Mouse (Mus musculus): Measurements from ENCODE around the gene Gm21974. TPM values are rescaled to one million over a fixed set of nuclear protein-coding genes. Genes with fewer than 3 reads are reported as not detected.
"Not testable (repeated sequence)": the region's sequence is repeated elsewhere in the genome, so short reads cannot be mapped to it uniquely, and the experiment has no call there.

Gm21974 gene
- polyA plus RNA-seq, 1 experiment = not detected

DNA sequence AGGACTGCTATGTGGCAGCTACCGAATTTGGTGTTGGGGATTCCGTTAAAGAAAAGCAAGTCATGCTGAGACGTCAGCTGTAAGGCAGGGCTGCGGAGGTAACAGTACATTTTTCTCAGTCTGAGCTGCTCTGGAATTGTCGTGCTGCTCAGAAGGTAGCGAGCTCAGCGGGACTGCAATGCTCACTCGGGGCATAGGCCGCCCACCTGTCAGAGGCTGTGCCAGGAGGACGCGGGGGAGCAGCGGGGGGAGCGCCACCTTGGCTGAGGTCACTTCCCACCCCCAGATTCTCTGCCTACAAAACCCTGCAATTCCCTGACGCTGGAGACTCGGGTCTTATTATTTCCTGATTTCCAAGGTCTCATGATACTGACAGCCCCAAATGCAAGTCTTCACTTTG is 54.4 kb downstream of the Gm21974 start:
- no peaks in the 10 kb centered on the region for H3K27me3 ChIP-seq (ENCODE audit: control insufficient read depth, insufficient read depth, low read length)
- peak overlapping the region; percentile 67 for H3K4me3 ChIP-seq (ENCODE audit: control insufficient read depth, insufficient read depth, low read length)
- under 1% methylated on average over 15 of the region's 15 CpGs for WGBS
- DNase-seq = peak; percentile 77
- no peaks in the 10 kb centered on the region for H3K36me3 ChIP-seq (ENCODE audit: control insufficient read depth, insufficient read depth, low read length)
- peaks cover 2% of the 10 kb centered on the region; the same call in 1 of the 2 replicates for H3K4me1 ChIP-seq (replicated peaks; ENCODE audit: control insufficient read depth, insufficient read depth, low read length)
- TF ChIP-seq POLR2A (IDR thresholded peaks at IDR 0.05; ENCODE audit: control insufficient read depth, extremely low read depth, insufficient read depth, low read length, poor library complexity) = no peak; the same call in 1 of the 2 replicates
- no peak for TF ChIP-seq CTCF (IDR thresholded peaks at IDR 0.05; ENCODE audit: borderline replicate concordance, control insufficient read depth, extremely low read depth, insufficient read depth, low read length, poor library complexity)
- peak overlapping the region; percentile 89 for H3K27ac ChIP-seq (ENCODE audit: control insufficient read depth, insufficient read depth, low read length)

DNA sequence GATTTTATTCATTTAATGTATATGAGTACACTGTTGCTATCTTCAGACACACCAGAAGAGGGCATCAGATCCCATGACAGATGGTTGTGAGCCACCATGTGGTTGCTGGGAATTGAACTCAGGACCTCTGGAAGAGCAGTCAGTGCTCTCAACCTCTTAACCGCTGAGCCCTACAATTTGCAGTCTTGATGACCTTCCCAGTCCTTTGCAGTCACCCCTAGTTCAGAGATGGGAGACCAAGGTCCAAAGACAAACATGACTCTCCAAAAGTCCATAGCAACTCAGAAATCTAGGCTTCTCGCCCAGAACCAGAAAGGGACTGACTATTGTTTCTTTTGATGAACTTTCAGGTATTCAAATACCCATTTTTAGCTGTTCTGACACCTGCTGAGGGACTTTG is 55.2 kb downstream of the Gm21974 start:
- H3K36me3 ChIP-seq (ENCODE audit: control insufficient read depth, insufficient read depth, low read length); H3K27ac ChIP-seq (ENCODE audit: control insufficient read depth, insufficient read depth, low read length); H3K4me1 ChIP-seq (replicated peaks; ENCODE audit: control insufficient read depth, insufficient read depth, low read length); H3K4me3 ChIP-seq (ENCODE audit: control insufficient read depth, insufficient read depth, low read length); DNase-seq; H3K27me3 ChIP-seq (ENCODE audit: control insufficient read depth, insufficient read depth, low read length): not testable (repeated sequence)
- 88% methylated on average over 2 of the region's 2 CpGs for WGBS

DNA sequence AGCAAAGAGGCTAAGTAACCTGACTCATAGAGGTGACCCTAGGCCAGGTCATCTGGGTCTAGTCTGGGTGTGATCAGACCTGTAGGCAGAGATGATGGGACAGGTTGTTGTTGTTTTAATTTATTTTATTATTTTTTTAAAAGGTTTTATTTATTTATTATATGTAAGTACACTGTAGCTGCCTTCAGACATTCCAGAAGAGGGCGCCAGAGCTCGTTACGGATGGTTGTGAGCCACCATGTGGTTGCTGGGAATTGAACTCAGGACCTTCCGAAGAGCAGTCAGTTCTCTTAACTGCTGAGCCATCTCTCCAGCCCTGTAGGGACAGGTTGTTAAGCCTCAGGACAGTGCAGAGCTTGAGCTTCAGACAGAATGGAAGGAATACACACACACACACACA is 57.4 kb downstream of the Gm21974 start:
- not testable (repeated sequence) for H3K4me1 ChIP-seq (replicated peaks; ENCODE audit: control insufficient read depth, insufficient read depth, low read length); H3K27ac ChIP-seq (ENCODE audit: control insufficient read depth, insufficient read depth, low read length); H3K27me3 ChIP-seq (ENCODE audit: control insufficient read depth, insufficient read depth, low read length); DNase-seq; H3K4me3 ChIP-seq (ENCODE audit: control insufficient read depth, insufficient read depth, low read length); H3K36me3 ChIP-seq (ENCODE audit: control insufficient read depth, insufficient read depth, low read length)
- WGBS = 97% methylated on average over 4 of the region's 4 CpGs

DNA sequence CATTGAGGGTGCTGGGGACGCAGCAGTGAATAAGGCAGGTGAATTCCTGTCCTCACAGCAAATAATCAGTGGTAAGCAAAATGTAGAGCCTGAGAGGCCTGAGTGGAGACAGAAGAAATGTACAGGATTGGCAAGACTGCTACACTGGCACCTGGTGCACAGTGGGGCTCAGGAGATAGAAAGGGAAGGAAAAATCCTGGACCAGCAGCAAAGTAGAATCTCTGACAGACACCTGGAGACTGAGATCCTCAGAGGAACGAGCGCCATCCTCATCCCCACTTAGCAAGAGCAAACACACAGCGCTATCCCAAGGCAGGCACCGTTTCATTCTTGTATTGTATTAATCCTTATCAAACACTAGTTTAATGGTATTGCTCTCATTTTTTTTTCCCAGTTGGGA is 57.8 kb downstream of the Gm21974 start:
- Histone ChIP-seq H3K4me3 (ENCODE audit: control insufficient read depth, insufficient read depth, low read length) (no peak overlapping the region), H3K4me1 (replicated peaks; ENCODE audit: control insufficient read depth, insufficient read depth, low read length) (peaks cover under 1% of the 10 kb centered on the region; the same call in 1 of the 2 replicates), H3K27me3 (ENCODE audit: control insufficient read depth, insufficient read depth, low read length) (no peaks in the 10 kb centered on the region), H3K27ac (ENCODE audit: control insufficient read depth, insufficient read depth, low read length) (no peak overlapping the region), H3K36me3 (ENCODE audit: control insufficient read depth, insufficient read depth, low read length) (no peaks in the 10 kb centered on the region)
- no peak for DNase-seq
- 96% methylated on average over 5 of the region's 5 CpGs for WGBS
- TF ChIP-seq POLR2A (IDR thresholded peaks at IDR 0.05; ENCODE audit: control insufficient read depth, extremely low read depth, insufficient read depth, low read length, poor library complexity) (no peak), CTCF (IDR thresholded peaks at IDR 0.05; ENCODE audit: borderline replicate concordance, control insufficient read depth, extremely low read depth, insufficient read depth, low read length, poor library complexity) (no peak)

Other genes starting within 250 kb of the Gm21974 start
- 61.2 and 76.1 TPM in 2 replicates for gene Bcl7c, start 186.5 kb downstream of the Gm21974 start, polyA plus RNA-seq (2012; rRNA removed)
- 15.8 and 16.3 TPM in 2 replicates for gene Ctf1, start 182.7 kb downstream of the Gm21974 start, polyA plus RNA-seq (2012; rRNA removed)
- not detected in 2 replicates for gene Ctf2, start 163.3 kb downstream of the Gm21974 start, polyA plus RNA-seq (2012; rRNA removed)
- gene Fbxl19, start 150.9 kb downstream of the Gm21974 start, polyA plus RNA-seq (2012; rRNA removed) = 38.9 and 43.7 TPM in 2 replicates
- 23.8 and 27.0 TPM in 2 replicates for gene Orai3, start 125.6 kb downstream of the Gm21974 start, polyA plus RNA-seq (2012; rRNA removed)
- gene Setd1a, start 118.8 kb downstream of the Gm21974 start, polyA plus RNA-seq (2012; rRNA removed) = 29.9 and 36.7 TPM in 2 replicates
- gene Gm49388, start 109.8 kb downstream of the Gm21974 start, polyA plus RNA-seq (2012; rRNA removed) = not detected in 2 replicates
- gene Hsd3b7, start 94.8 kb downstream of the Gm21974 start, polyA plus RNA-seq (2012; rRNA removed) = 25.9 and 30.1 TPM in 2 replicates
- 76.1 and 93.3 TPM in 2 replicates for gene Stx4a, start 71.2 kb downstream of the Gm21974 start, polyA plus RNA-seq (2012; rRNA removed)
- gene Stx1b, start 70.9 kb downstream of the Gm21974 start, polyA plus RNA-seq (2012; rRNA removed) = 3.4 and 4.2 TPM in 2 replicates
- gene Zfp646, start 19.2 kb downstream of the Gm21974 start, polyA plus RNA-seq (2012; rRNA removed) = 61.3 and 64.2 TPM in 2 replicates
- gene Zfp668, start 18.6 kb downstream of the Gm21974 start, polyA plus RNA-seq (2012; rRNA removed) = 23.9 and 34.9 TPM in 2 replicates
- 2.0 and 2.5 TPM in 2 replicates for gene Prss53, start 4.5 kb downstream of the Gm21974 start, polyA plus RNA-seq (2012; rRNA removed)
- gene Vkorc1, start 163 bp upstream of the Gm21974 start, polyA plus RNA-seq (2012; rRNA removed) = 56.9 and 75.1 TPM in 2 replicates
- gene Bckdk, start 8.6 kb upstream of the Gm21974 start, polyA plus RNA-seq (2012; rRNA removed) = 94.9 and 103 TPM in 2 replicates
- gene Kat8, start 17.1 kb upstream of the Gm21974 start, polyA plus RNA-seq (2012; rRNA removed) = 25.5 and 29.4 TPM in 2 replicates
- gene Prss8, start 34.6 kb upstream of the Gm21974 start, polyA plus RNA-seq (2012; rRNA removed) = 5.4 and 6.9 TPM in 2 replicates
- gene Prss36, start 51.3 kb upstream of the Gm21974 start, polyA plus RNA-seq (2012; rRNA removed) = 10.3 and 15.8 TPM in 2 replicates
- 478 and 527 TPM in 2 replicates for gene Fus, start 72.0 kb upstream of the Gm21974 start, polyA plus RNA-seq (2012; rRNA removed)
- gene Pycard, start 98.4 kb upstream of the Gm21974 start, polyA plus RNA-seq (2012; rRNA removed) = 420 and 521 TPM in 2 replicates
- 1.4 and 13.4 TPM in 2 replicates for gene Trim72, start 108.5 kb upstream of the Gm21974 start, polyA plus RNA-seq (2012; rRNA removed)
- 7.9 and 9.6 TPM in 2 replicates for gene Itgam, start 167.2 kb upstream of the Gm21974 start, polyA plus RNA-seq (2012; rRNA removed)
- gene Gm49368, start 167.2 kb upstream of the Gm21974 start, polyA plus RNA-seq (2012; rRNA removed) = 0.03 TPM in 1 of 2 replicates, not detected in the other
- 9.4 and 14.7 TPM in 2 replicates for gene Itgax, start 234.1 kb upstream of the Gm21974 start, polyA plus RNA-seq (2012; rRNA removed)

All from thymus, adult 2 months (tissue).